Mouse (Mus musculus) frontal cortex, postnatal 36 days (tissue): ENCODE data around the gene Psen2.

Experiments used
- DNase-seq, 2 experiments: peaks; one replicate each; pipeline ENCODE4 v3.0.0; 2022; ENCODE audit warnings: low spot score in 2 of 2

Gene Psen2

GRCm38 (mm10) chr1:180263364-180263997 lies at the start of gene Psen2:
Gene Psen2, minus strand, starts transcription at chr1:180263438.
- no peak for DNase-seq

- no peak for DNase-seq
Measured at GRCm38 (mm10) chr1:180312792-180313311, 49.6 kb upstream of the Psen2 start.

GRCm38 (mm10) chr1:180312286-180312685 lies 49.0 kb upstream of the Psen2 start:
- no peak for DNase-seq

GRCm38 (mm10) chr1:180308897-180309296 lies 45.7 kb upstream of the Psen2 start:
- no peak for DNase-seq

- no peak for DNase-seq
Measured at GRCm38 (mm10) chr1:180307661-180308060, 44.4 kb upstream of the Psen2 start.

GRCm38 (mm10) chr1:180306889-180307288 lies 43.7 kb upstream of the Psen2 start:
- no peak for DNase-seq

- DNase-seq, result no peak
Measured at GRCm38 (mm10) chr1:180303600-180303999, 40.4 kb upstream of the Psen2 start.

GRCm38 (mm10) chr1:180302253-180303120 lies 39.2 kb upstream of the Psen2 start:
- no peak for DNase-seq

- no peak for DNase-seq
Measured at GRCm38 (mm10) chr1:180300997-180301396, 37.8 kb upstream of the Psen2 start.

- no peak for DNase-seq
Measured at GRCm38 (mm10) chr1:180300292-180300691, 37.1 kb upstream of the Psen2 start.

- no peak for DNase-seq
Measured at GRCm38 (mm10) chr1:180299697-180300096, 36.5 kb upstream of the Psen2 start.

- no peak for DNase-seq
Measured at GRCm38 (mm10) chr1:180296088-180296487, 32.9 kb upstream of the Psen2 start.

- DNase-seq, result no peak
Measured at GRCm38 (mm10) chr1:180290358-180290757, 27.1 kb upstream of the Psen2 start.

GRCm38 (mm10) chr1:180289788-180290187 lies 26.6 kb upstream of the Psen2 start:
- DNase-seq, result no peak

- DNase-seq, result no peak
Measured at GRCm38 (mm10) chr1:180288872-180289468, 25.7 kb upstream of the Psen2 start.

- no peak for DNase-seq
Measured at GRCm38 (mm10) chr1:180288227-180288626, 25.0 kb upstream of the Psen2 start.

- DNase-seq, result no peak
Measured at GRCm38 (mm10) chr1:180286081-180286831, 23.0 kb upstream of the Psen2 start.

- DNase-seq, result no peak
Measured at GRCm38 (mm10) chr1:180283813-180284768, 20.9 kb upstream of the Psen2 start.

GRCm38 (mm10) chr1:180282581-180282980 lies 19.3 kb upstream of the Psen2 start:
- DNase-seq, result no peak

GRCm38 (mm10) chr1:180279648-180280047 lies 16.4 kb upstream of the Psen2 start:
- DNase-seq, result no peak

GRCm38 (mm10) chr1:180277563-180277962 lies 14.3 kb upstream of the Psen2 start:
- DNase-seq, result no peak
